Mouse (Mus musculus) embryo, embryonic 11.5 days (tissue): ENCODE results near the gene Rpl13a.
"Not testable (repeated sequence)": the region's sequence is repeated elsewhere in the genome, so short reads cannot be mapped to it uniquely, and the experiment has no call there.

Source experiments
- DNase-seq: peaks from one replicate; pipeline ENCODE4 v3.0.0-alpha.2; 2012; ENCODE audit warnings: low read depth, low spot score

Rpl13a gene

GRCm38 (mm10) chr7:45156206-45156605 is 27.6 kb upstream of the Rpl13a start:
- no peak for DNase-seq

GRCm38 (mm10) chr7:45155590-45155989 is 27.0 kb upstream of the Rpl13a start:
- no peak for DNase-seq

GRCm38 (mm10) chr7:45154993-45155514 is 26.5 kb upstream of the Rpl13a start:
- DNase-seq: no peak

GRCm38 (mm10) chr7:45154096-45154992 is 25.8 kb upstream of the Rpl13a start, which contains the start of the genes Pih1d1 and Aldh16a1:
Pih1d1 (plus strand) TSS chr7:45154303.
Aldh16a1 (minus strand) TSS chr7:45154584.
- peak; percentile 91 for DNase-seq

GRCm38 (mm10) chr7:45153586-45153985 is 25.0 kb upstream of the Rpl13a start:
- no peak for DNase-seq

- not testable (repeated sequence) for DNase-seq
Observed at GRCm38 (mm10) chr7:45153052-45153451, 24.5 kb upstream of the Rpl13a start.

- no peak for DNase-seq
Observed at GRCm38 (mm10) chr7:45151303-45151702, 22.7 kb upstream of the Rpl13a start.

GRCm38 (mm10) chr7:45150321-45150720 is 21.8 kb upstream of the Rpl13a start:
- no peak for DNase-seq

GRCm38 (mm10) chr7:45149545-45149944 is 21.0 kb upstream of the Rpl13a start:
- DNase-seq: no peak

GRCm38 (mm10) chr7:45148534-45149098 is 20.1 kb upstream of the Rpl13a start:
- DNase-seq: no peak

GRCm38 (mm10) chr7:45147899-45148298 is 19.3 kb upstream of the Rpl13a start:
- no peak for DNase-seq

- DNase-seq: no peak
Observed at GRCm38 (mm10) chr7:45147267-45147666, 18.7 kb upstream of the Rpl13a start.

- no peak for DNase-seq
Observed at GRCm38 (mm10) chr7:45145460-45145859, 16.9 kb upstream of the Rpl13a start.

GRCm38 (mm10) chr7:45144368-45145174 is 16.0 kb upstream of the Rpl13a start:
- no peak for DNase-seq

GRCm38 (mm10) chr7:45141914-45142313 is 13.4 kb upstream of the Rpl13a start:
- DNase-seq: no peak

- no peak for DNase-seq
Observed at GRCm38 (mm10) chr7:45141319-45141718, 12.8 kb upstream of the Rpl13a start.

GRCm38 (mm10) chr7:45139904-45140723 is 11.6 kb upstream of the Rpl13a start:
- no peak for DNase-seq

- no peak for DNase-seq
Observed at GRCm38 (mm10) chr7:45138403-45138802, 9.8 kb upstream of the Rpl13a start.

GRCm38 (mm10) chr7:45137171-45138006 is 8.8 kb upstream of the Rpl13a start:
- DNase-seq: no peak

- DNase-seq: peak; percentile 73
Observed at GRCm38 (mm10) chr7:45135993-45136567, 7.5 kb upstream of the Rpl13a start, which contains the start of the genes Gm45713 and Flt3l. Gm45713 (minus strand) TSS chr7:45136231. Flt3l (minus strand) TSS chr7:45136432.
